Mouse (Mus musculus): ENCODE measurements around the gene D17Wsu92e.

DNA sequence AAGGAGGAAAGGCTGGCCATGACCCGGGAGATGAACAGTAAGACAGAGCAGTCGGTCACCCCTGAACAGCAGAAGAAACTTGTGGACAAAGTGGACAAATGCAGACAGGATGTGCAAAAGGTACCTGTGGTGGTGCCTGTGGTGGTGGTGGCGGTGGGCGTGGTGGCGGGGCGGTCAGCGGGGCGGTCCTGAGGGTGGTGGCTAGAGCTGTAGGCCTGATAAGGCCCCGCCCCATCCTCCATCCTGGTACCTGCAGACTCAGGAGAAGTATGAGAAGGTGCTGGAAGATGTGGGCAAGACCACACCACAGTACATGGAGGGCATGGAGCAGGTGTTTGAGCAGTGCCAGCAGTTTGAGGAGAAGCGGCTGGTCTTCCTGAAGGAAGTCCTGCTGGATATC lies 114.8 kb downstream of the D17Wsu92e start:
- TF ChIP-seq CTCF (IDR thresholded peaks at IDR 0.05; ENCODE audit: low read depth, low read length), result no peak
- no peak for TF ChIP-seq POLR2A (IDR thresholded peaks at IDR 0.05; ENCODE audit: extremely low read depth, insufficient read depth, low read length)
